ENCODE assay signal across 14 mouse cellular contexts in genomic region chr6:93739786-93740185, GRCm38 (mm10).
"Had no signal": no experiment of that assay in that cellular context is flagged by ENCODE, and none has a peak within 500 bp of the region (broad histone marks: within the 10 kb centered on the region; RNA-seq: fewer than 3 reads in every experiment).

No protein-coding gene starts in this region.

- H3K4me3 ChIP-seq: left cerebral cortex, adult 2 months; liver, embryonic 13.5 days had no signal

- H3K9ac ChIP-seq: liver, embryonic 13.5 days had no signal

- DNase-seq: kidney, adult 9 months; kidney, postnatal 14 days; kidney, postnatal 4 days; layer of hippocampus, adult 9-11 months; layer of hippocampus, postnatal 36 days; liver, embryonic 13.5 days; lung, adult 2 months; lung, postnatal 14 days; lung, postnatal 4 days; midbrain, embryonic 14.5 days; thymus, adult 18-20 months; thymus, postnatal 36 days had no signal

- H3K9me3 ChIP-seq: liver, embryonic 13.5 days had no signal

- H3K36me3 ChIP-seq: liver, embryonic 13.5 days had no signal

- H3K4me2 ChIP-seq: liver, embryonic 13.5 days; midbrain, embryonic 11.5 days had no signal

- H3K27ac ChIP-seq: left cerebral cortex, adult 2 months; liver, embryonic 13.5 days had no signal

- H3K4me1 ChIP-seq: liver, embryonic 13.5 days had no signal

- H3K27me3 ChIP-seq: liver, embryonic 13.5 days had no signal
